Mouse (Mus musculus) CD8-positive naive resting alpha-beta T cell, adult 57 days (primary cell): ENCODE measurements around the gene Irx2. TPM values are rescaled to one million over a fixed set of nuclear protein-coding genes. Genes with fewer than 3 reads are reported as not detected.

ENCODE experiments used
- total RNA-seq: library from RNA; stranded (reverse); gene quantifications from one replicate; pipeline ENCODE4 v1.2.4, GENCODE M21; 2023

The Irx2 gene
- not detected for total RNA-seq

GRCm38 (mm10) chr13:72628462-72628916 is at the start of gene Irx2:
Gene Irx2, plus strand, starts transcription at chr13:72628820.

